Mouse (Mus musculus): ENCODE results near the gene Jarid2.

The Jarid2 gene

DNA sequence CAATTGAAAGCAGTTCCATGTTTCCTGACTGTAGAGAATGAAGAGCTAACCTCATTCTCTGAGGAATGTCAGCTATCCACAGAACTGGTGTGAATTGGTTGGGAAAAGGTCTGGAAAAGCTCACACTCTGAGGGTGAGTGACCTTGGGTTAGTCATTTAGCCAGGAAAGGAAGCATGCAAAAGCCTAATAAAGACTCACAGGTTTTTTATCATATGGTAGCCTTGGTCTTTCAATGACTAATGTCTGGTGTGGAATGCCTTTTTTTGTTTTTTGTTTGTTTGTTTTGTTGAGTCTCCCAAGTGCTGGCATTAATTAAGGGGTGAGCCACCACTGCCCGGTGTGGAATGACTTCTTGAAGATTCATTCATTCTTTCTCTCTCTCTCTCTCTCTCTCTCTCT is 55.3 kb downstream of the Jarid2 start:
- DNase-seq = no peak

DNA sequence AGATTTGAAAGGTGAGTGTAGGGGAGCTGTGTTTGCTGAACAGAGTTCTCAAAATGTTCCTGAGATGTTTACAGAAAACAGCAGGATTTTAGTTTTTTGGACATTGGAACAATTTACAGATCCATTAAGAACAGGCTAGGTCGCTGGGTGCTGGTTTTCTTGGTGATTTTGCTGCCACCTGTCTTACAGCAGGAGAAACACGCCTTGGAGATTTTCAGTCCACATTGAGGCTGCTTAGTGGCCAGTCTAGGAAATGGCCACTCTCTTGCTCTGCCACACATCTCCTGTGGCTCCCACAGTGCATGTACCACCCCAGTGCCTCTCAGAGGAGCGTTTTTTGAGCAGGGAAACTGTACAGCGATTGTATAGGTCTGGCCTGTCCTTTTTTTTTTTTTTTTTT is 57.0 kb downstream of the Jarid2 start:
- DNase-seq = peak; percentile 38

DNA sequence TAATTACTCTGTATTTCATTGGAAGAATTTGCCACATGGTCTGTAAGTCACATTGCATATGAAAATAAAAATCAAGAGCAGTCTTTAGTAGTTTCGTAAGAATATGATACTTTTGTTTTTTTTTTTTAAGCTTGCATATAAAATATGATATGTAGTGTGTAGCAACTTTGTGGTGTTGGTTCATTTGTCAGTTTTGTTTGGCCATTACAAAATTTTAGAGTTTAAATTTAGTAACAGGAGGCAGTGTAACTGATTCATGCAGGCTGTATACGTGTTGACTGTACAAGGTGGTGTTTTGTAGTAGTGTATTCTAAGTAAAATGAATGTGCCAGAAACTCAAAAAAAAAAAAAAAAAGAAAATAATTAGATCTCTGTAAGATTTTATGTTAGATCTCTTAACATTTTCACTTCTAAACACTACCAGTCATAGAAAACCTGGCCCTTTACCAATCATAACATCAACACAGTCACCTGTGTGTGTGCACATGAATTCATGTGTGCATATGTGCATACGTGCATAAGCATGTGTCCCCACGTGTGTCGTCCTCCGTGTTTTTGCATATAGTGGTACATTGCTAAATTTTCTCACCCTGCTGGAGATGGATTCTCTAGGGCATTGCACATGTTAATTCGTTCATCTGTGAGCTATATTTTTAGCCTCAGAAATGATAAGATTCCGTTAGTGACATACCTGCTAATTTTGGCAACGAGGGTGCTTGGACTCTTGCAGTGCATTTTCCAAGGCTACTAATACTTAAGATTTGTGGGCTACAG is 59.3 kb downstream of the Jarid2 start:
- DNase-seq = no peak

DNA sequence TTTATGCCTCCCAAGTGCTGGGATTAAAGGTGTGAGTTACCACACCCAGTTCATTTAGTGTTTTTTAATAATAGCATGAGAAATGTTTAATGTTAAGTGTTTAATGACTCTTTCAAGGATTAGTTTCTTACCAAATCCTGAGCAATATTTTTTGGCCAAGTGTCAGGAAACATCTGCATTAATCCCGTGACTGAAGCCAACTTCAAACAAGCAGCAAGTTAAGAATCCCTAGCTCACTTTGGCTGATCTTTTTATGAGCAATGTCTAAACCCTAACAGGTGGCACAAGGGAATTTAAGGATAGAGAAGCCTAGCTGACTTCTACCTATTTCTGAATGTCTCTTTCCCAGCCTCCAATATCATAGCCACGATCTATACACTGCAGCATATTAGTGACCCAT is 60.7 kb downstream of the Jarid2 start:
- no peak for DNase-seq

DNA sequence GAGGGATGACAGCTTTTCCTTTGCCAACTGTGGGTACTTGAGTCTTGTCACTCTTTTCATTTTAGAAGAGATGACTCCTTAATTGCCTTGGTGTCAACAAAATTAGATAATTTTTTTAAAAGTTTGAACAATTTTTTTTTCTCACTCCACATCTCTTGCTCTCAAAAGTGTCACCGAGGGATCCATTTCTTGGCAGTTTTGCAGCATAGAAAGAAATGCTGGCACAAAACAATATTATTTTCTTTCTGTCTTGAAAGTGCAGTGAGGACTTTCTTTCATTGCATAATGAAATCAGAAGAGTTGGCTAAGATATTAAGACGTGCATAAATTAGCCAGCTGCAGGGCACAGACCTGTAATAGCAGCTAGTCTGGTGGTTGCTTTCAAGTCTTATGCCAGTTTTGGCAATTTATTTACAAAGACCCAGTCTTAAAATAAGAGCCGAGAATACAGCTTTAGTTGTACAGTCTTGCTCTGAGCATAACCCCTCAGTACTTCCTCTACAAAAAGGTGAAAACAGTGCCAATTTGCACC is 63.2 kb downstream of the Jarid2 start:
- no peak for DNase-seq

DNA sequence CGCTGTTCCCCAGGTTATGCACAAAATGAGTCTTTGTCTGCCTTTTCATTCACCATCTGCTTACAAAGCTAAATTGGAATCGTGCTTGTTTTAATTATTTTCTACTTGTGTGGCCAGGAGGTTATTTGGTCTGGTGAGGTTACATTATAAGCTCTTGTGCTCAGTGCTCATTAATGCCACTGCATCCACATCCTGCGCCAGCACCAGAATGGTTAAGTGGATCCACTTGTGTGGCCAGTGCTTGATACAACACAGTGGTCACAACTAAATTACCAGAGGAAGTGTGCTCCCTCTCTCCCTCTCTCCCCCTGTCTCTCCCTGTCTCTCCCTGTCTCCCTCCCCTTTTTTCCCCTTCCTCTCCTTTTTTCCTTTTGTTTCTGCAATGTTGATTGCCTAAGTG is 66.6 kb downstream of the Jarid2 start:
- DNase-seq = no peak

DNA sequence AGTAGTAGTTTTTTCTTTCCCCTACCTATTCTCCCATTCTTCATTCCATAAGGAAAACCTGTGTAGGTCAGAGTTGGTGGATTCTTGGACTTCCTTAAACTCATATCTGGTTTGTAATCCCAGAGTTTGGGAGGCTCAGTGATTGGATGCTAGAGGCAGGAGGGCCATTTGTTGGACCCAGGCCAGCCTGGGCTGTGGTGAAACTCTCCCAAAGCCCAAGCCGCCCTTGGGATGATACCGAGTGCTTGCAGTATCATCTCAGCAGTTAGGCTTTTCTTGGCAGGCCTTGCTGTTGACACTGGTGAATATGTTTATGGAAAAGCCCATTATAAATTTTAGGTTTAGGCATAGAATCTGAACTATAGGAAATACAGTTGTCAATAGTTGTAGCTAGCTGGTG is 67.5 kb downstream of the Jarid2 start:
- DNase-seq = no peak

DNA sequence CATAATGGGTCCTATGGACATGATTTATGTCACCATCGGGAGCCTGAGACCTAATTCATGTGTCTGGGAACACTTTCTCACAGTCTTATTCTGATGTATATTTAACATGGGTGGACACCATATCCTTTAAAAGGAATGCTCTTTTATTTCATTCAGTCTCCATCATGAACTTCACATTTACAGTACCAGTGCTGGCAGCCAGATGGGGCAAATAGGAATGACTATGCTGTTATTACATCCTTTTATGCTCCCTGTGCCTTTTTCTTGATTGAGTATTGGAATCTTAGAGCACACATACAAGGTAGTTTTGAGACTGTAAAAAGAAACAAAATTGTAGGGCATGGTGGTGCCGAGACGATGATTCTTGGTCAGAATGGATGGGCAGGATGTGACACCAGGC is 69.0 kb downstream of the Jarid2 start:
- DNase-seq = no peak

DNA sequence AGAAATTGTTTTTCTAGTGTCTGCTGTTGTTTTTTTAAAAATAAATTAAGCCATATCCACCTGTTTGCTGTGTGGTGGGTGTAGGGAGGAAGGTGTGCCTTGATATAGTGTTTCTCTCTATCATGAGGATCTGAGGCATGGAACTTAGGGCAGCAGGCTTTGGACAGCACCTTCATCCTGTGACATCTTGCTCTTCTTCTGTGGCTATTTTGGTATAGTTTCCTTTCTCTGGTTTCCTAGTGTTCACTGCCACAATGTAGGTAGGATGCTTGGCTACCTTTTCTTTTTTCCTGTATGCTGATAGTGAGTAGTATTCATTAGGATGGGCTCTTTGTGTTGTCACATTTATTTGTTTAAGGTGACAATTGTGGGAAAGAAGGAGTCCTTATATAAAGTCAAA is 69.9 kb downstream of the Jarid2 start:
- DNase-seq = no peak

DNA sequence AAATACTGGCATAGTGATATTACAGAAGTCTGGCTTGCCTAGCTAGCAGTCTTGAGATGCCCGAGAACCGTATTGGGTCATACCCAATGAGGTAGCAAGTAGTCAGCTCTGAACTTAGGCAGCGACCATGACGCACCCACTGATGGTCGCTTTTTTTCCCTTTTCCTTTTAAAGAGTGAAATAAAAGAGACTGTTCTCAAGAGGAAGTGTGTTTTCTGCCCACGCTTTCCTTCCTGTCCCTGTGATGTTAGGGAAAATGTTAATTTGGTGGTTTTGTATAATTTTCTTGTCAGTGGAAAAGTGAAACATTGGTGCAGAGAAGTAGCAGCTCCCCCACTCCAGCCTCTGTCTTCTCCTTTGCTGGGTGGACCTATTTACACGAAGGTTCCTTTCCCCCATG is 70.8 kb downstream of the Jarid2 start:
- peak; percentile 26 for DNase-seq

DNA sequence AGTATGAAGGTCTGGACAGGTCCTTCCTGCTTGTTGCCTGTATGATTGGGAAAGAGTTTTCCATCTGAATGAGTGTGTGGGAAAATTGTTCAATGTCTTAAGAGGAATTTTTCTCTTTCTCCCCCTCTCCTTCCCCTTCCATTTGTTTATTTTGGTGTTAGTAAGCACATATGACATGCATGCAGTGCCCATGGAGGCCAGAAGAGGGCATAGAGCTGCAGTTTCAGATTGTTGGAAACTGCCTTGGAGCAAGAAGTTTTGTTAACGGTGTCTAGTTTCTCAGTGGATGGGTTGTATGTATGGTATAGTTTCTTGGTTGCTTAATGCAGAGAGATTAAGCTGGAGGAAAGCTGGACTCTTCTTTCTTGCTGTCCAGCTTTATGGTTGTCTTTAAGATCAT is 75.6 kb downstream of the Jarid2 start:
- DNase-seq = peak; percentile 82

DNA sequence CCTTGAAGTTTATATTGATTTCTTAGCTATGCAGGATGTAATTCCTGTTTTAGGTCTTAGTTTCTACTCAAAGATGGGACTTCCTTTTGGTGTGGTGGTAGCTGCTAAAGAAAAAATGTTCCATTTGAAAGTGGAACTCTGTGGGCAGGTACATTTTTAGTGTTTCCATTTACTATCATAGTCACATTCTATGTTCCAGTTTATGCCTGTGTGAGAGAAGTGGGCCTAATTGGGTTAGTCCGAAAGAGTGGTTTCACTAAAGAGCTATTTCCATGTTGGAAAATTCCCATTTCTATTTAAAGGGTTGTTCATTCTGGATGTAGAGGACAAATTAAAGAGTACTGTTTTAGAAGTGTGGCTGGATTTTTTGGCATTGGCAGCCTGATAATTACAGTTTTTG is 79.0 kb downstream of the Jarid2 start:
- no peak for DNase-seq

DNA sequence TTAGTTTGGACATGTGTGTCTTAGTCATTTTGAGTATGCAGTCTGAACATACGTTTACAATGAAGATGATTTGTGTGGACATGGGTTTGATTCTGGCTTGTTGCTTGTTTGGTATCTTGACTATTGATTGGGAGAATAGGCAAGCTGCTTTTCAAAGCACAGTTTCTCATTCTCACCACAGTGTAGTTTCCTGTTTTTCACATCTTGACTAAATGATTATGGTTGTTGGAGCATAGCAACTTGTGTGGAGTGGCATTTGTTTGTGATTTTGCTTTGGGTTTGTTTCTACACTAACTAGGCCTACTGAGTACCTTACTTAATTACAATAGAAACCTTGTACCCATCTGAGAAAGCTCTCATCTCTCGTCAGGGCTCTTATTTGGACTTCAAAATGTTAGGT is 81.7 kb downstream of the Jarid2 start:
- no peak for DNase-seq

DNA sequence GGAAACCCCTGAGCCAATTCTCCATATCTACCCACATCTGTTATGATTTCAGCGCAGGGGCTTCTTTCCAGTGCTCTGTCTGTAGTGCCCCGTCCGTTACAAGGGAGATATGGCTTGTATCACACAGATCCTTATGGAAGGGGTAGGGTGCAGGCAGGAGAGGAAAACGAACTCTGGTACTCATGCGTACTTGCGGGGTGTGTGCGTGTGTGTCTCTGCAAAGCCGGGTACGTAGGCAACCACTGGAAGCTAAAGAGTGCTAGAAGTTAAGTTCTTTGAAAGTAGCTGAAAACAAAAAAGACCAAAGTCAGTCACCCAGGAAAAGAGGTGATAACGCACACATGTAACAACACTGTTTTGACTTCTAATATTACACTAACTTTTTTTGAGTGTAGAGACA is 82.3 kb downstream of the Jarid2 start:
- no peak for DNase-seq

DNA sequence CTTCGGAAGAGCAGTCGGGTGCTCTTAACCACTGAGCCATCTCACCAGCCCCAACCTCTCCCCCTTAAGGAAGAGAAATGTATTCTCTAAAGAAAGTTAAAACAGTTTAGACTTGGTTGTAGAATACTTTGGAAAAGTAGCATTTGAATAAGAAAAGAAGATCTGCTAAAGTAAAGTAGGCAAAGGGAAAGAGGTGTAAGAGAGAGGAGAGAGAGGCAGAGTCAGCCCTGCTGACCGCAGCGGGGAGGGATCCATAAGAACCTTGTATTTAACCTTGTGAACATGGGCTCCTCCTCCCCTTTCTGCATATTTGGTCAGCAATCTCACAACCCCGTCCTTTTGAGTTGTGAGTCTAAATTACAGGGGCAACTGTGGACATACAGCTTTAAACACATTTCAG is 83.1 kb downstream of the Jarid2 start:
- DNase-seq = no peak

DNA sequence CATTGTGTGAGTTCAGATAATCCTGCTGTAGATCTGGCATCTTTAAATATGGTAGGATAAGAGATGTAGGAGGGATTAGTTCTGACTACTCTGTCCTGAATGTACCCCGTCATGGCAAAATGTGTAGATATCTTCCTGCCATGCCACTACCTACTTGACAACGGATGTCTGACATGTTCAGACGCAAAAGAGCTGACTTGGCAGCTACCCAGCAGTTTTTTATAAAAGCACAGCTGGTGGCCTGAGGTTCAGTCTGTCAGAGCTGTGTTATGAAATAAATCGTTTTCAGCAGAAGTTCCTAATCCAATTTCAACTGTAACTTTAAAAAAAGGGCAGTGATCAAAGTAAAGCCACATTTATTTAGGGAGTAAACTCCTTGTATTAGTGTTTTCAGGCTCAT is 90.1 kb downstream of the Jarid2 start:
- peak; percentile 42 for DNase-seq

DNA sequence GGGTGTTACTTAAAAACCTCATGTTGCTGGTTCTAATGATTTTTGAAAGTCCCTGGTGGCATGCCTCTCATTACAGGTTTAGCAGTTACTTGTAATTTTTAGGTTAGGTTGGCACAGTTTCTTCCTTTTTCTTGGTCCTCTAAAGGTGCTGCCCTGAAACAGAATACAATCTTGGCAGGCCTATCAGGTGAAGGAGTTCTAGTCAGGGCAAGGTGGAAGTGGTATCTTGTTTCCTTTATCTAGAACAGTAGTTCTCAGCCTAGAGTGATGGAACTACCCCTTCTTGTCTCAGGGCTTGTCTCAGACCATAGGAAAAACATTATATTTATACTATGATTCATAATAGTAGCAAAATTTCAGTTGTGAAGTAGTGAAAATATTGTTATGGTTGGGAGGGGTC is 93.3 kb downstream of the Jarid2 start:
- DNase-seq = no peak

DNA sequence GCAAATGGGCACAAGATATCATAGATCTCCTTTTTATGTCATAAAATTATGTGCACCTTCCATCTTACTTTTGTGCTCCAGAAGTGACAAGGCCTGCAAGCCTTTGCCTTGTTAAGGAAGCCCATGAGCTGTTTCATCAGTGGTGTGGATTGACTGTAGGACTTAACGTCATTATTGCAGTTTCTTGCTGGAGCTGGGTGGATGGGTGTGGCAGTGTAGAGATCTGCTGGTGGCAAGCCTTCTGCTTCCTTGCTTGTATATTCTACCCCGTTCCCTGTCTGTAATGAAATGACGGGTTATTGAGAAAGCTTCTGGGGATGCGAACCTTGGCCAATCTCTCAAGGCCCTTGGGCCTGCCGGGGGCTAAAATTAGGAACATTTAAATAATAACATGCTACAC is 99.6 kb downstream of the Jarid2 start:
- no peak for DNase-seq

DNA sequence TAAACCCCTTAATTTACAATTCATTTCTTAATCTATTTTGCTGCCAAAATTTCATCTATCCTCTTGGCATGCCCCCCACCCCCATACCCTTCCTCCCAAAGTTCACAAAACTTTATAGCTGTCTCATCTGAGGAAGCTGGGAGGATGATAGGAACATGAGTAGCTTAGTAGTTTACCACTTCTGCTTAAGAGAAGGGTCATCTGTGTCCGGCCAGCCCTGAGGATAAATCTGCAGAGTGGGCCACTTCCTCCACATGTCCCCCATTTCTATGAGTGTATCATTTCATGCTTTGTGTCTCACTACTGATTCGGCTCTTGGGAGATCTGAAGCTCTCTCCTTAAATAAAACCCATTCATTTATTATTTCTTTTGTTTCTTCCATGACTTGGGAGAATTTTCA is 102.8 kb downstream of the Jarid2 start:
- DNase-seq = no peak

DNA sequence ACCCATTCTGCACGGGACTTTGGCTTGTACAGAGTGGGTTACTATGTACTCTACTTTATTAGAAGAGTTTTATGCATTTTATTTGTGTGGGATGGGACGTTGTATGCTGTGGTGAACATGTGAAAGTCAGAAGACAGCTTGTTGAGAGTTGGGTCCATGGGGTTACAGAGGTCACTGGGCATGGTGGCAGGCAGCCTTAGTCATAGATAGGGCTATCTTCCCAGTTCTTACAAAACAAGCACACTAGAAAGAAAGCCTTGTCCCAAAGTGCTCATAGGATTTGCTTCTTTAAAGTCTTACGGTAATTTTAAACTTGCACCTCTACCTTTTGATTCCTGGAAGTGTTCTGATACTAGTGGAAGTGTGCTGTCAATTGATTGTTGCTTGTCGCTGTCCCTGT is 103.6 kb downstream of the Jarid2 start:
- DNase-seq = no peak

DNA sequence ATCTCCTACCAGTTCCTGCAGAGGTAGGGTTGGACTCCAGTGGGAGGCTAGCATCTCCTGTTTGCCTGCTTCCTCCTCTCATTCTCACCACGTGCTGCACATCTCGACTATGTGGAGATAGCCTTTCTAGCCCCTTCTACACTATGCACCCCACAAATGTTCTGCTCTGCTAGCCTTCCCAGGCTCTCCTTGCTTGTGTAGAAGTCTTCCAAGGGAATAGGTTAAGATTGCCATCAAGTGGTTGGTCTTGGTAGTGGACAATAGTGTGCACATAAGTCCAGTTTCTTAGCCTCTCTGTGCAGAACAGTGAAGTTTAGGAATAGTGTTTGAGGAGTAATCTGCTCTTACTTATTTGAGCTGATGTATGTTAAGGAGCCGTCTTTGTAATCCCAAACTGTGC is 104.1 kb downstream of the Jarid2 start:
- DNase-seq = no peak

DNA sequence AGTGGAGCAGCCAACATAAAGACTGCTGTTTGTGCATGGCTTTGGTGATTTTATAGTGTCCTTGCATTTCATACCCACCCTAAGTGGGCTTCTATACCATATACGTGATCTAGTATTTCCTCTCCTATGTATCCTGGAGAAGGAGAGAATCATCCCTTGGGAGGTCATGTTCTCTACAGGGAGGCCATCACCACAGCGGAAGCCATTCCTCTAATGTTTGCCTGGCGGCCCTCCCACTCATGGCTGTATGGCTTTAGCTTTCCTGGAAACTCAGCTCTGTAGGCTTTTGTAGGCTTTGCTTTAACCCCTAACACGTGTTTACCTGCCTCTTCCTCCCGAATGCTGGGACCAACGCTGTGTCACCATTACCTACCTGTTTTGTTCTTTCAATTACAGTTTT is 108.2 kb downstream of the Jarid2 start:
- no peak for DNase-seq

DNA sequence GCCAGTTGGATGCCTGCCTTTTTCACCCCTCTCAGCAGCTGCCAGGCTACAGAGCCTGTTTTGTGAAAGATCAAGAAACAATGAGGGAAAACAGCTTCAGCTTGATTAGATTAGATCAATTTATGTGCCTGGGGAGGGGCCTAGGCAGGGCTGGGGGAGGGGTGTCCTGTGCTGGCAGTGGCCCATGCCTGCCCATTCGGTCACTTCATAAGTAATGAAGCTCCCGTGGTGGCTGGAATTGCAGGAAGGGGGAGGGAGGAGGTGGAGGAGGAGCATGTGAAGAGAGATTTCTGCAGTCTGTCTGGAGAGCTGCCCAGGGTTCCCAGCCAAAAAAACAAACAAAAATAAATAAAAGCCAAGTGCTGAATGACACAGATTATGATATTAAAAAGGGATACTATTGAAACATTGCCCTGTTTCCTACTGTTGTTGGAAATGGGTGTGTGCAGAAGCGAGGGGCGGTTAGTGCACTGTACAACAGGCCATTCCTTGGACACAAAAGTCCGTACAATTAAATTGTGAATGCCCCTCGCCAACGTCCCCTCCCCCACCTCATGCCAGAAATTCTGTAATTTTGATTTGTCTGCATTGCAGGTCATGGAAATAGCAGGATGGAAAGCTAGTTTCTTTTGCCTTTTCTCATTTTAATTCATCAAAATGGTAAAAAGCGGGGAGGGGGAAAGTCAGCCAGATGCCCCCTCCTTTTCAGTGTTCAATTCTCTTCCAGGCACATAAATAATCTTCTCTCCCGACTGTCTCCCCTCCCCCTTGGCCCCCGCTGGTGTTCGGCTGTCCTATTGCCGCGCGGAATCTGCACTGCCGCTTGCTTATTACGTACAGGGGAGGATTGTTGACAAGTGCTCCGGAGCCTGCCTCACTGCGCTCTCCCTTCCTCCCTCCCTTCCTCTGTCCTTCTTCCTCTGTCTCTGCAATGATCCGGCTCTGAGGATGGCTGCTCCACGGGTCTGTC is 110.9 kb downstream of the Jarid2 start:
- DNase-seq = no peak

DNA sequence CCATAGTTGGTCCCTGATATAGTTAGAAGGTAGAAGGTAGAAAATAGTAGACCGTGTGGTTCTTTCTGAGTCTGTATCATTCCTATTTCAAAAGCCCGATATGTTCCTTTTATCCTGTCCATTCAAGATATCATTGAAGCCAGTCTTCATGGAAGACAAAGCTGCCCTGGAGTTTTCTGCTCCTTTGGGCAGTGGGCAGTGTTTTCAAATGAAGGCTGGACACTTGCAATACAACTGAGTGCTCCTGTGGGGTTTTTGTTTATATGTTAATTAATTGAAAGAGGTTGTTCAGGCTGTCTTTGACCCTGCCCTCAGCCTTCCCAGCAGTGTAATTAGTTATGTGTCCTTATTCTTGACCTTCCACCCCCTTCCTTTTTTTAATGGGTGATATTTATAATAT is 122.2 kb downstream of the Jarid2 start:
- no peak for DNase-seq

Measured in thymus, postnatal 4 days (tissue).